Mouse (Mus musculus) MEL (cell line): Measurements from ENCODE around the gene Eapp. TPM values are rescaled to one million over a fixed set of nuclear protein-coding genes. Genes with fewer than 3 reads are reported as not detected.
A peak's percentile ranks its signal among the peaks of the same experiment; 100 is the strongest.

ENCODE experiments used
- DNase-seq: peaks from one replicate; pipeline ENCODE4 v3.0.0; 2011; ENCODE audit warnings: low read depth, low spot score
- H3K27ac ChIP-seq: 2 replicates; pipeline ENCODE4 v1.5.1; 2012; ENCODE audit warnings: low read depth, mild to moderate bottlenecking, control low read depth, low read length, moderate library complexity; ENCODE audit not compliant: control insufficient read depth
- H3K27me3 ChIP-seq, 2 experiments: fragments of 150-350 bp in 1 of 2; sonication (generic) in 1 of 2; 2 replicates each; pipeline ENCODE4 v1.6.1; 2012; ENCODE audit warnings: low read length in 2 of 2, mild to moderate bottlenecking in 2 of 2, improper control_type of control experiment in 1 of 2, moderate library complexity in 1 of 2; ENCODE audit not compliant: insufficient read depth in 2 of 2, control insufficient read depth in 1 of 2
- H3K36me3 ChIP-seq, 2 experiments: 2 replicates each; pipeline ENCODE4 v1.6.1; 2012 to 2014; ENCODE audit warnings: low read length in 2 of 2, improper control_type of control experiment in 1 of 2, inconsistent platforms in 1 of 2, mild to moderate bottlenecking in 1 of 2; ENCODE audit not compliant: insufficient read depth in 2 of 2, control insufficient read depth in 1 of 2
- H3K4me1 ChIP-seq, 2 experiments: fragments of 150-350 bp in 1 of 2; sonication (generic) in 1 of 2; 2 replicates each; pipeline ENCODE4 v1.6.1; 2012; ENCODE audit warnings: low read length in 2 of 2, improper control_type of control experiment in 1 of 2, mild to moderate bottlenecking in 1 of 2; ENCODE audit not compliant: insufficient read depth in 2 of 2, control insufficient read depth in 1 of 2
- H3K4me3 ChIP-seq, 2 experiments: fragments of 150-350 bp in 1 of 2; sonication (generic) in 1 of 2; 2 replicates each; pipeline ENCODE4 v1.5.1; 2012; ENCODE audit warnings: low read depth in 2 of 2, low read length in 2 of 2, mild to moderate bottlenecking in 2 of 2, moderate library complexity in 2 of 2, control low read depth in 1 of 2, improper control_type of control experiment in 1 of 2; ENCODE audit not compliant: control insufficient read depth in 1 of 2, insufficient read depth in 1 of 2
- H3K79me2 ChIP-seq: 2 replicates; pipeline ENCODE4 v1.6.1; 2012; ENCODE audit warnings: mild to moderate bottlenecking, low read length, moderate library complexity; ENCODE audit not compliant: control insufficient read depth, poor library complexity, insufficient read depth
- H3K9ac ChIP-seq: 2 replicates; pipeline ENCODE4 v1.6.1; 2012; ENCODE audit warnings: low read depth, mild to moderate bottlenecking, control low read depth, low read length, moderate library complexity; ENCODE audit not compliant: control insufficient read depth, poor library complexity, severe bottlenecking
- H3K9me3 ChIP-seq: fragments of 150-350 bp; sonication (generic); replicated peaks from 2 replicates; pipeline ENCODE4 v1.6.1; 2012; ENCODE audit warnings: mild to moderate bottlenecking, low read length, improper control_type of control experiment, moderate library complexity; ENCODE audit not compliant: insufficient read depth
- BHLHE40 ChIP-seq: IDR thresholded peaks from 2 replicates; pipeline ENCODE4 v1.6.1; 2012; ENCODE audit warnings: low read depth, mild to moderate bottlenecking, inconsistent platforms, low read length, improper control_type of control experiment, borderline replicate concordance
- CHD1 ChIP-seq: IDR thresholded peaks from 2 replicates; pipeline ENCODE4 v1.6.1; 2012; ENCODE audit warnings: low read depth, mild to moderate bottlenecking, inconsistent platforms, low read length, improper control_type of control experiment
- CHD2 ChIP-seq: IDR thresholded peaks from 2 replicates; pipeline ENCODE4 v1.6.1; 2011; ENCODE audit warnings: low read length, improper control_type of control experiment
- CTCF ChIP-seq, 3 experiments: IDR thresholded peaks in 2 of 3; conservative IDR thresholded peaks in 1 of 3; 2 replicates each; pipeline ENCODE4 v1.5.1; 2011 to 2012; ENCODE audit warnings: low read length in 3 of 3, low read depth in 2 of 3, mild to moderate bottlenecking in 2 of 3, improper control_type of control experiment in 1 of 3, inconsistent platforms in 1 of 3, mixed read lengths in 1 of 3, moderate library complexity in 1 of 3; ENCODE audit not compliant: control insufficient read depth in 1 of 3, insufficient read depth in 1 of 3, poor library complexity in 1 of 3, severe bottlenecking in 1 of 3
- E2F4 ChIP-seq: IDR thresholded peaks from 2 replicates; pipeline ENCODE4 v1.6.1; 2011; ENCODE audit warnings: low read depth, low read length, improper control_type of control experiment, borderline replicate concordance
- ELF1 ChIP-seq: IDR thresholded peaks from 2 replicates; pipeline ENCODE4 v1.6.1; 2014; ENCODE audit warnings: low read depth, mild to moderate bottlenecking, inconsistent platforms, low read length, improper control_type of control experiment, moderate library complexity
- EP300 ChIP-seq, 2 experiments: IDR thresholded peaks; 2 replicates each; pipeline ENCODE4 v1.6.1; 2011; ENCODE audit warnings: improper control_type of control experiment in 2 of 2, low read length in 2 of 2, low read depth in 1 of 2, mild to moderate bottlenecking in 1 of 2
- ETS1 ChIP-seq: IDR thresholded peaks from 2 replicates; pipeline ENCODE4 v1.6.1; 2012; ENCODE audit warnings: low read depth, mild to moderate bottlenecking, inconsistent platforms, low read length, improper control_type of control experiment, moderate library complexity
- GABPA ChIP-seq: IDR thresholded peaks from 2 replicates; pipeline ENCODE4 v1.6.1; 2012; ENCODE audit warnings: low read depth, mild to moderate bottlenecking, inconsistent platforms, low read length, improper control_type of control experiment, moderate library complexity
- GATA1 ChIP-seq: IDR thresholded peaks from 2 replicates; pipeline ENCODE4 v1.6.1; 2011; ENCODE audit warnings: low read depth, low read length, improper control_type of control experiment
- HCFC1 ChIP-seq: IDR thresholded peaks from 2 replicates; pipeline ENCODE4 v1.6.1; 2012; ENCODE audit warnings: low read depth, mild to moderate bottlenecking, inconsistent platforms, low read length, improper control_type of control experiment, moderate library complexity
- JUND ChIP-seq: IDR thresholded peaks from 2 replicates; pipeline ENCODE4 v1.6.1; 2011; ENCODE audit warnings: low read depth, mild to moderate bottlenecking, improper control_type of control experiment, low read length
- KAT2A ChIP-seq: conservative IDR thresholded peaks from 2 replicates; pipeline ENCODE4 v1.6.1; 2012; ENCODE audit warnings: low read depth, low read length, improper control_type of control experiment, inconsistent platforms
- MAFK ChIP-seq: IDR thresholded peaks from 2 replicates; pipeline ENCODE4 v1.6.1; 2011; ENCODE audit warnings: low read depth, mild to moderate bottlenecking, low read length, improper control_type of control experiment, borderline replicate concordance
- MAX ChIP-seq: IDR thresholded peaks from 2 replicates; pipeline ENCODE4 v1.6.1; 2011; ENCODE audit warnings: low read length, improper control_type of control experiment
- MAZ ChIP-seq: IDR thresholded peaks from 2 replicates; pipeline ENCODE4 v1.6.1; 2012; ENCODE audit warnings: low read depth, mild to moderate bottlenecking, inconsistent platforms, low read length, improper control_type of control experiment
- MEF2A ChIP-seq: IDR thresholded peaks from 2 replicates; pipeline ENCODE4 v1.6.1; 2014; ENCODE audit warnings: low read depth, mild to moderate bottlenecking, inconsistent platforms, low read length, improper control_type of control experiment; ENCODE audit not compliant: poor library complexity, insufficient replicate concordance, severe bottlenecking; ENCODE audit errors: extremely low read depth
- MYB ChIP-seq: IDR thresholded peaks from 2 replicates; pipeline ENCODE4 v1.6.1; 2011; ENCODE audit warnings: mild to moderate bottlenecking, low read depth, low read length, improper control_type of control experiment
- MYC ChIP-seq: IDR thresholded peaks from 2 replicates; pipeline ENCODE4 v1.6.1; 2011; ENCODE audit warnings: low read depth, mild to moderate bottlenecking, low read length, improper control_type of control experiment, moderate library complexity
- NELFE ChIP-seq: IDR thresholded peaks from 2 replicates; pipeline ENCODE4 v1.6.1; 2011; ENCODE audit warnings: low read depth, low read length, improper control_type of control experiment
- NRF1 ChIP-seq: IDR thresholded peaks from 2 replicates; pipeline ENCODE4 v1.6.1; 2014; ENCODE audit warnings: low read depth, mild to moderate bottlenecking, inconsistent platforms, low read length, improper control_type of control experiment, moderate library complexity; ENCODE audit not compliant: poor library complexity, insufficient read depth, severe bottlenecking
- POLR2A ChIP-seq, 2 experiments: IDR thresholded peaks; 2 replicates each; pipeline ENCODE4 v1.6.1; 2011 to 2012; ENCODE audit warnings: low read length in 2 of 2, mild to moderate bottlenecking in 2 of 2, control low read depth in 1 of 2, improper control_type of control experiment in 1 of 2, low read depth in 1 of 2, moderate library complexity in 1 of 2; ENCODE audit not compliant: control insufficient read depth in 1 of 2, insufficient read depth in 1 of 2, poor library complexity in 1 of 2
- POLR2AphosphoS2 ChIP-seq: IDR thresholded peaks from 2 replicates; pipeline ENCODE4 v1.6.1; 2011; ENCODE audit warnings: low read length, improper control_type of control experiment
- POLR2AphosphoS5 ChIP-seq: IDR thresholded peaks from 2 replicates; pipeline ENCODE4 v1.6.1; 2012; ENCODE audit warnings: low read depth, borderline replicate concordance, mild to moderate bottlenecking, inconsistent platforms, low read length, moderate library complexity, mixed read lengths
- RAD21 ChIP-seq: IDR thresholded peaks from 2 replicates; pipeline ENCODE4 v1.6.1; 2011; ENCODE audit warnings: mild to moderate bottlenecking, low read depth, low read length, improper control_type of control experiment
- SIN3A ChIP-seq: IDR thresholded peaks from 2 replicates; pipeline ENCODE4 v1.6.1; 2012; ENCODE audit warnings: low read length, improper control_type of control experiment, inconsistent platforms
- SMC3 ChIP-seq: IDR thresholded peaks from 2 replicates; pipeline ENCODE4 v1.6.1; 2011; ENCODE audit warnings: low read depth, low read length, improper control_type of control experiment
- TAL1 ChIP-seq: IDR thresholded peaks from 2 replicates; pipeline ENCODE4 v1.6.1; 2012; ENCODE audit warnings: mild to moderate bottlenecking, inconsistent platforms, low read length, moderate library complexity, mixed read lengths
- TCF12 ChIP-seq: IDR thresholded peaks from 2 replicates; pipeline ENCODE4 v1.6.1; 2014; ENCODE audit warnings: low read depth, mild to moderate bottlenecking, inconsistent platforms, low read length, improper control_type of control experiment, moderate library complexity
- UBTF ChIP-seq: IDR thresholded peaks from 2 replicates; pipeline ENCODE4 v1.6.1; 2012; ENCODE audit warnings: low read depth, mild to moderate bottlenecking, inconsistent platforms, low read length, improper control_type of control experiment, moderate library complexity, borderline replicate concordance; ENCODE audit not compliant: insufficient read depth
- USF1 ChIP-seq: IDR thresholded peaks from 2 replicates; pipeline ENCODE4 v1.6.1; 2014; ENCODE audit warnings: low read depth, mild to moderate bottlenecking, inconsistent platforms, low read length, improper control_type of control experiment, moderate library complexity
- ZC3H11A ChIP-seq: IDR thresholded peaks from 2 replicates; pipeline ENCODE4 v1.6.1; 2012; ENCODE audit warnings: low read depth, mild to moderate bottlenecking, inconsistent platforms, low read length, improper control_type of control experiment
- ZKSCAN1 ChIP-seq: IDR thresholded peaks from 2 replicates; pipeline ENCODE4 v1.6.1; 2012; ENCODE audit warnings: low read depth, mild to moderate bottlenecking, inconsistent platforms, low read length, improper control_type of control experiment, moderate library complexity
- ZMIZ1 ChIP-seq: IDR thresholded peaks from 2 replicates; pipeline ENCODE4 v1.6.1; 2012; ENCODE audit warnings: low read depth, mild to moderate bottlenecking, inconsistent platforms, low read length, improper control_type of control experiment, moderate library complexity
- ZNF384 ChIP-seq: IDR thresholded peaks from 2 replicates; pipeline ENCODE4 v1.6.1; 2012; ENCODE audit warnings: low read depth, mild to moderate bottlenecking, inconsistent platforms, low read length, improper control_type of control experiment
- polyA plus RNA-seq, 2 experiments: library from polyadenylated mRNA; stranded (reverse) in 1 of 2; unstranded in 1 of 2; fragments of >175 nt in 1 of 2; fragments of >200 nt in 1 of 2; gene quantifications; 2 replicates each; pipeline versions ENCODE4 v1.2.1 to v1.2.4; 2012; ENCODE audit warnings: low replicate concordance in 2 of 2, low read depth in 1 of 2; ENCODE audit not compliant: insufficient read length in 2 of 2, insufficient read depth in 1 of 2, missing spikeins in 1 of 2
- total RNA-seq: library from RNA; depleted of rRNA; stranded (reverse); fragments of 300-350 nt; gene quantifications from 2 replicates; pipeline ENCODE4 v1.2.3, GENCODE M21; 2012; rRNA removed

Eapp gene
- 45.6 and 50.4 TPM in 2 replicates for total RNA-seq
- 10 to 100 TPM in 1 of 2 experiments, not detected in 1; 50.7 TPM for polyA plus RNA-seq

GRCm38 (mm10) chr12:54695511-54696241 is at the start of gene Eapp:
Gene Eapp, minus strand, starts transcription at chr12:54695897.
- Histone ChIP-seq H3K4me3 (peak within 1 kb of the TSS; percentile 73 to 81), H3K9ac (peak within 1 kb of the TSS; percentile 91), H3K79me2 (peaks cover 9% of the 10 kb centered on the region), H3K27me3 (no peaks in the 10 kb centered on the region), H3K4me1 (peaks cover 3 to 13% of the 10 kb centered on the region in 2 experiments; a peak in 3 of 4 replicates), H3K27ac (peak within 1 kb of the TSS; percentile 86), H3K9me3 (no peaks in the 10 kb centered on the region), H3K36me3 (peaks cover 2 to 11% of the 10 kb centered on the region in 2 experiments; a peak in 3 of 4 replicates)
- peak; percentile 98 for DNase-seq
- TF ChIP-seq UBTF (no peak; the same call in 1 of the 2 replicates), ZKSCAN1 (no peak), E2F4 (no peak), MAFK (no peak), NRF1 (peak; percentile 92), SMC3 (no peak), MEF2A (no peak), SIN3A (peak; percentile 96), POLR2A (IDR thresholded peaks at IDR 0.05; ENCODE audit: control insufficient read depth in 1 of 2, insufficient read depth in 1 of 2, low read depth in 1 of 2, low read length in 2 of 2, poor library complexity in 1 of 2) (peak; percentile 74 to 93), KAT2A (peak; percentile 94), POLR2AphosphoS2 (peak; percentile 70; the same call in 1 of the 2 replicates), CTCF (IDR thresholded peaks at IDR 0.05 in 2 of 3, conservative IDR thresholded peaks at IDR 0.05 in 1 of 3; ENCODE audit: control insufficient read depth in 1 of 3, insufficient read depth in 1 of 3, low read depth in 2 of 3, low read length in 3 of 3, poor library complexity in 1 of 3, severe bottlenecking in 1 of 3) (peak in 2 of 3 experiments; percentile 33 to 50; a peak in 4 of 6 replicates), ZMIZ1 (no peak), RAD21 (no peak), HCFC1 (peak; percentile 95), BHLHE40 (no peak), ZNF384 (no peak), TCF12 (no peak; the same call in 1 of the 2 replicates), MAX (no peak), EP300 (IDR thresholded peaks at IDR 0.05; ENCODE audit: low read depth in 1 of 2, low read length in 2 of 2) (no peak), CHD2 (no peak), MAZ (no peak; the same call in 1 of the 2 replicates), NELFE (peak; percentile 77), CHD1 (no peak), ZC3H11A (no peak), GATA1 (no peak), JUND (no peak), ETS1 (peak; percentile 55; the same call in 1 of the 2 replicates), TAL1 (no peak), ELF1 (peak; percentile 99), MYB (no peak), USF1 (peak; percentile 34; the same call in 1 of the 2 replicates), POLR2AphosphoS5 (peak; percentile 77; the same call in 1 of the 2 replicates), MYC (0 out of 2 replicates have a peak, but pooled peaks have one; percentile 6), GABPA (no peak)
